Mouse (Mus musculus) heart, adult 10 weeks (tissue): Measurements from ENCODE around the gene Clec9a. TPM values are rescaled to one million over a fixed set of nuclear protein-coding genes. Genes with fewer than 3 reads are reported as not detected.

Experiments used
- polyA plus RNA-seq: library from polyadenylated mRNA; stranded (reverse); fragments of 350-450 nt; fragmentation: Illumina TruSeq; extraction: RNeasy Lipid Tissue Mini Kit (QIAGEN cat#74804); gene quantifications from one replicate; pipeline ENCODE4 v1.2.3, GENCODE M21; 2014; ENCODE audit warnings: low read depth, low replicate concordance

Gene Clec9a
- not detected for polyA plus RNA-seq

DNA sequence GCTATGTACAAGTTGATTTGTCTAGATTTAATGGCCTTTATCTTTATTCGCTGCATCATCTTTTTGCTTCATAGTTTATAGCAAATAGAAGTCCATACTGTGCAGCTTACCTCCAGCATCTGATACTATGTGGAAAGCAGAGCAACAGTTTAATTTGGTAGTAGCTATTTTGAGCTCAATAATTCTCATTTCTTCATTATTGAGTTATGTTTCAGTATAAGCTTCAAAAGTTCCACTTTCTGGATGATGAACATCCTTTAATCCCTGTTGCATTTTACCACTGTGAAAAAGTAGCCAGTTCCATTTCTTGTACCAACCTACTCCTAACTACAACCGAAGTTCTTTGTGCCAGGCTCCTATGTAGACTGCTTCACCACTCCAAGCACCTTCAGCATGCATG, at the start of gene Clec9a:
Gene Clec9a, plus strand, starts transcription at position 301 of the 400 bp plus-strand sequence.

GRCm38 (mm10) chr6:129385774-129386173, 22.9 kb upstream of the Clec9a start, which contains the start of gene Clec12b:
Gene Clec12b (minus strand): TSS chr6:129385874.

GRCm38 (mm10) chr6:129396997-129397396, 11.7 kb upstream of the Clec9a start, which contains the start of gene Clec1b:
Gene Clec1b (plus strand): TSS chr6:129397297.

DNA sequence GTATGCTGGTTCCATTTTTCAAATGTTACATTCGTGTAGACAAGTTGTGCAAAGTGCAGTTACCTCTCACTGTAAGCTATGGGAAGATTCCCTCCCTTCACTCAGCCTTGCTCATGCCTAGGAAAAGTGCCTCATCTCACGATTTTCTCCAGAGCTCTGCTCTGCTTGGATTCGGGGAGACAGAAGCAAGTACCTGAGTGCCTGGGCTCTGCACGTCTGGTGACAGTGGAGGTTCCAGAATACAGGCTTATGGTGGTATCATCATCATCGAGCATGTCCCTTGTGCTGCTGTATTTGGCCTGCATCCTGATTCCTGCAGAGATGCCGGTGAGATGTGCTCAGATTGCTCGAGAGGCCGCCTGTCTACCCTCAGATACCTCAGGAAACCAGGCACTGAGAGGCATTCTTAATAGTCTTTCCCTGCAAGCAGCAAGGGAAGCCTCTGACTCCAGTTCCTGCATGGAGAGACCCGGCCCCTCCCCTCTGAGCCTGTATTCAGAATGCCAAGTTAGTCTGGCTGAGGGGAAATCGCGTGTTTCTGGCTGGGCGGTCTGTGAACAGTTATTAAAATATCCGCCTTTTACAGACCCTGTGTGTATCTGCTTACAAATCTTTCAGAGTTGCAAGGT, 42.9 kb downstream of the Clec9a start, which contains the start of gene Clec1a:
Gene Clec1a, minus strand, starts transcription at position 590 of the 629 bp plus-strand sequence.

Other genes starting within 250 kb of the Clec9a start
- gene Clec2d, start 228.2 kb upstream of the Clec9a start, polyA plus RNA-seq = 37.2 TPM
- gene Cd69, start 133.4 kb upstream of the Clec9a start, polyA plus RNA-seq = not detected
- not detected for gene 4922502D21Rik, start 77.1 kb upstream of the Clec9a start, polyA plus RNA-seq
- gene Clec12a, start 66.2 kb upstream of the Clec9a start, polyA plus RNA-seq = 1.8 TPM
- 2.3 TPM for gene Clec12b, start 23.0 kb upstream of the Clec9a start, polyA plus RNA-seq
- gene Clec1b, start 11.6 kb upstream of the Clec9a start, polyA plus RNA-seq = 0.65 TPM
- gene Clec1a, start 43.1 kb downstream of the Clec9a start, polyA plus RNA-seq = 8.4 TPM
- gene Olr1, start 98.3 kb downstream of the Clec9a start, polyA plus RNA-seq = not detected
- not detected for gene Tmem52b, start 103.7 kb downstream of the Clec9a start, polyA plus RNA-seq
- 130 TPM for gene Gabarapl1, start 124.3 kb downstream of the Clec9a start, polyA plus RNA-seq
- not detected for gene Klre1, start 169.0 kb downstream of the Clec9a start, polyA plus RNA-seq
- gene Klrd1, start 182.9 kb downstream of the Clec9a start, polyA plus RNA-seq = not detected
- gene Klrk1, start 215.0 kb downstream of the Clec9a start, polyA plus RNA-seq = not detected
- not detected for gene Klrc3, start 234.5 kb downstream of the Clec9a start, polyA plus RNA-seq